In genomic region chr9:80172396-80173222, GRCm38 (mm10) we compare ENCODE assay signal across 17 mouse cellular contexts. TPM values are rescaled to one million over a fixed set of nuclear protein-coding genes. Genes with fewer than 3 reads are reported as not detected.
DNase-seq lines count a peak whose midpoint lies in the region; ATAC-seq and TF ChIP-seq lines count a peak whose summit lies in the region.
"Had no signal": no experiment of that assay in that cellular context is flagged by ENCODE, and none has a peak within 500 bp of the region (broad histone marks: within the 10 kb centered on the region; RNA-seq: fewer than 3 reads in every experiment).

No protein-coding gene starts in this region.

- H3K27me3 ChIP-seq in heart, adult 2 months (ENCODE audit: control insufficient read depth, insufficient read depth, low read length) = no peaks in the 10 kb centered on the region
- H3K27me3 ChIP-seq in liver, adult 2 months (ENCODE audit: control insufficient read depth, insufficient read depth, low read length) = no peaks in the 10 kb centered on the region
- H3K27me3 ChIP-seq in liver, postnatal 0 days (ENCODE audit: insufficient read depth, low read length) = no peaks in the 10 kb centered on the region
- H3K27me3 ChIP-seq in Patski = no peaks in the 10 kb centered on the region
- H3K27me3 ChIP-seq: embryonic facial prominence, embryonic 15.5 days; heart, embryonic 15.5 days; limb, embryonic 13.5 days had no signal

- intact Hi-C loops in heart, adult 2 months (cut with DNase I) = loop anchor here (5.0 kb wide), 1 partner anchor 40 kb away; no protein-coding TSS in a partner anchor

- peak overlapping the region; percentile 33; the same call in 1 of the 2 replicates for H3K27ac ChIP-seq in heart, adult 2 months
- H3K27ac ChIP-seq in liver, adult 2 months (replicated peaks; ENCODE audit: insufficient read depth, low read depth, low read length) = no peak overlapping the region
- H3K27ac ChIP-seq in liver, postnatal 0 days (ENCODE audit: low read depth) = no peak overlapping the region
- H3K27ac ChIP-seq: embryonic facial prominence, embryonic 15.5 days; heart, embryonic 15.5 days; limb, embryonic 13.5 days had no signal

- WGBS in heart, adult 2 months = 80% methylated on average over 8 of the region's 8 CpGs
- 83% methylated on average over 8 of the region's 8 CpGs for WGBS in liver, adult 2 months
- WGBS in liver, postnatal 0 days (ENCODE audit: insufficient replicate concordance) = 77% methylated on average over 8 of the region's 8 CpGs

- CTCF ChIA-PET in Patski (lab: Charles Lee) = interaction anchor here (1.8 to 2.0 kb wide), 2 partner anchors 14 to 34 kb away, joined by 4 to 8 read pairs; no protein-coding TSS in a partner anchor

- no peak overlapping the region for H3K9ac ChIP-seq in heart, adult 2 months (ENCODE audit: low read depth, low read length)
- H3K9ac ChIP-seq in liver, adult 2 months (ENCODE audit: low read depth, low read length) = no peak overlapping the region; the same call in 1 of the 2 replicates
- no peak overlapping the region for H3K9ac ChIP-seq in liver, postnatal 0 days (replicated peaks)
- H3K9ac ChIP-seq: embryonic facial prominence, embryonic 15.5 days; heart, embryonic 15.5 days had no signal

- in situ Hi-C loops in Patski (cut with MboI; ENCODE audit: low pct_unique_long_range_greater_than_20kb) = no loop called here

- peaks cover 7% of the 10 kb centered on the region for H3K4me1 ChIP-seq in heart, adult 2 months (ENCODE audit: control insufficient read depth, insufficient read depth, low read length)
- peaks cover 16% of the 10 kb centered on the region for H3K4me1 ChIP-seq in liver, adult 2 months (ENCODE audit: control insufficient read depth, insufficient read depth, low read length)
- H3K4me1 ChIP-seq in liver, postnatal 0 days (ENCODE audit: insufficient read depth) = no peaks in the 10 kb centered on the region

- no peaks in the 10 kb centered on the region for H3K9me3 ChIP-seq in liver, postnatal 0 days (ENCODE audit: low read length)
- H3K9me3 ChIP-seq: embryonic facial prominence, embryonic 15.5 days; forebrain, embryonic 10.5 days; heart, embryonic 15.5 days; limb, embryonic 13.5 days had no signal

- no peak for TF ChIP-seq POLR2A in heart, adult 2 months (IDR thresholded peaks at IDR 0.05; ENCODE audit: insufficient read depth, low read depth, low read length)
- no peak for TF ChIP-seq POLR2A in liver, adult 2 months (IDR thresholded peaks at IDR 0.05; ENCODE audit: extremely low read depth, insufficient read depth, low read length)

- H3K4me3 ChIP-seq in heart, adult 2 months = no peak overlapping the region
- H3K4me3 ChIP-seq in liver, adult 2 months (ENCODE audit: insufficient read depth, low read depth, low read length) = no peak overlapping the region
- no peak overlapping the region for H3K4me3 ChIP-seq in liver, postnatal 0 days (ENCODE audit: low read depth, low read length)
- H3K4me3 ChIP-seq: embryonic facial prominence, embryonic 15.5 days; forebrain, embryonic 10.5 days; heart, embryonic 15.5 days; limb, embryonic 13.5 days had no signal

- POLR2A ChIA-PET in Patski (lab: Charles Lee) = interaction anchor here (0.6 kb wide), 2 partner anchors 21 to 903 kb away, joined by 3 read pairs; no protein-coding TSS in a partner anchor

- H3K4me2 ChIP-seq in liver, postnatal 0 days (ENCODE audit: low read depth, low read length) = no peak overlapping the region
- H3K4me2 ChIP-seq: embryonic facial prominence, embryonic 15.5 days; heart, embryonic 15.5 days; limb, embryonic 13.5 days had no signal

- no peak for TF ChIP-seq EP300 in heart, adult 2 months (IDR thresholded peaks at IDR 0.05; ENCODE audit: insufficient read depth, low read depth, low read length)
- TF ChIP-seq EP300 in liver, postnatal 0 days (IDR thresholded peaks at IDR 0.05; ENCODE audit: low read depth) = no peak

- H3K36me3 ChIP-seq in heart, adult 2 months (ENCODE audit: control insufficient read depth, insufficient read depth, low read length) = peaks cover 3% of the 10 kb centered on the region
- H3K36me3 ChIP-seq in liver, adult 2 months (ENCODE audit: control insufficient read depth, insufficient read depth, low read length) = peaks cover 2% of the 10 kb centered on the region; the same call in 1 of the 2 replicates
- H3K36me3 ChIP-seq in liver, postnatal 0 days (replicated peaks; ENCODE audit: insufficient read depth, low read length) = no peaks in the 10 kb centered on the region
- H3K36me3 ChIP-seq: embryonic facial prominence, embryonic 15.5 days; forebrain, embryonic 10.5 days; heart, embryonic 15.5 days; limb, embryonic 13.5 days had no signal

- DNase-seq in heart, adult 2 months = no peak
- DNase-seq in heart, adult 8-10 months (ENCODE audit: low spot score) = no peak
- peak; percentile 49 for DNase-seq in liver, adult 2 months (ENCODE audit: extremely low read depth, low read depth, low spot score)
- no peak for DNase-seq in liver, postnatal 0 days
- no peak for DNase-seq in Patski (ENCODE audit: low read depth, low spot score)
- peak; percentile 54 for DNase-seq in kidney, postnatal 14 days
- no peak for DNase-seq in T-cell, adult 2 months (ENCODE audit: low spot score)
- no peak for DNase-seq in right cerebral cortex, postnatal 10 days (ENCODE audit: low spot score in 2 of 2)
- DNase-seq: adrenal gland, postnatal 10 days; B cell, adult 2 months; lung, postnatal 14 days; thymus, postnatal 36 days had no signal

- no peak for TF ChIP-seq CTCF in heart, adult 2 months (IDR thresholded peaks at IDR 0.05)
- no peak for TF ChIP-seq CTCF in liver, adult 2 months (IDR thresholded peaks at IDR 0.05; ENCODE audit: low read depth, low read length)
- TF ChIP-seq CTCF in liver, postnatal 0 days (IDR thresholded peaks at IDR 0.05; ENCODE audit: low read depth) = no peak
- TF ChIP-seq CTCF in Patski (IDR thresholded peaks at IDR 0.05) = no peak

- ATAC-seq in liver, postnatal 0 days = no peak
- peak; percentile 23 for ATAC-seq in Patski
- ATAC-seq: activated CD4-positive, CD25-positive, alpha-beta regulatory T cell, adult 4 months had no signal

- peaks cover 7% of the 10 kb centered on the region for H3K79me2 ChIP-seq in heart, adult 2 months (replicated peaks; ENCODE audit: control insufficient read depth, insufficient read depth, low read length)
- peaks cover 49% of the 10 kb centered on the region for H3K79me2 ChIP-seq in liver, adult 2 months (ENCODE audit: control insufficient read depth, insufficient read depth, low read length)

RNA-seq across cellular contexts. Expression of gene Myo6, which starts 7.8 kb away (rescaled TPM):
- 10 to 100 TPM; 10.5 to 11.4 TPM for total RNA-seq in heart, adult 2 months (2021)
- 6.4 and 6.9 TPM in 2 replicates for polyA plus RNA-seq in heart, adult 2 months (2012; rRNA removed)
- total RNA-seq in heart, adult 8-10 months (2022) = 10 to 100 TPM; 10.2 to 14.1 (median 12.1) TPM
- total RNA-seq in liver, adult 2 months (2014; rRNA removed) = 31.0 and 31.7 TPM in 2 replicates
- polyA plus RNA-seq in liver, adult 2 months (2012; rRNA removed) = 8.2 and 12.4 TPM in 2 replicates
- polyA plus RNA-seq in liver, postnatal 0 days (2015; fragmentation: Nextera tagmentation; extraction: Ambion mirVana) = 3.2 and 4.4 TPM in 2 replicates
- polyA plus RNA-seq in Patski (2021) = 108 TPM

Comparison
In these comparisons a context has a peak if more than half of its experiments do, and no peak if none do; other contexts are left out.
1. DNase-seq: peak in liver, adult 2 months (single experiment) and kidney, postnatal 14 days (single experiment); none in heart, adult 2 months (0 of 2), heart, adult 8-10 months (single experiment), liver, postnatal 0 days (single experiment), Patski (single experiment), T-cell, adult 2 months (single experiment) and right cerebral cortex, postnatal 10 days (0 of 2).